Mouse (Mus musculus): Measurements from ENCODE around the gene Chit1. TPM values are rescaled to one million over a fixed set of nuclear protein-coding genes. Genes with fewer than 3 reads are reported as not detected.

Chit1 gene
- polyA plus RNA-seq, 1 experiment from 2014 or later, result not detected

DNA sequence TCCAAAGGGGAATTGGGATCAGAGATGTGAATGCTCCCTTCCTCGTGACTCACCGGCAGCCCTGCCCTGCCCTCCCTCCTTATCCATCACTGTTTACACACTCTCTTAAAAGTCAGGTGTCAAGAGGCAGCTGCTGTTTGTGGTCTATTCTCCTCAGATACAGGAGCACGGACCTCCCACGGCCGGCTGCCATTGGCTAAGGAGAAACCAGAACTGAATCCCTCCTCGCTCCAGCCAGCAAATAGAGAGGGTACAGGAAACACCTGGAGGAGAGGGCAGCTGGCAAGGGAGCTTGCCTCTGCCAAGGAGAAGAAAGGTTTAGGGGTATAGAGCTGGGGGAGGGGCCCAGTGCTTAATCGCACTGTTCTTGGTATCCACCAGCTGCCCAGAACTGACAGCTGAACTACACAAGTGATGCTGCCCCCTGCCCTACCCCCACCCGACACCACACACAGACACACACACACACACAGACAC lies 43.9 kb upstream of the Chit1 start:
- H3K27ac ChIP-seq (ENCODE audit: low read depth), result 0 out of 2 replicates have a peak overlapping the region, but pooled peaks have one; percentile 38
- no peak overlapping the region for H3K4me3 ChIP-seq (ENCODE audit: low read depth, low read length)
- no peaks in the 10 kb centered on the region for H3K27me3 ChIP-seq (replicated peaks; ENCODE audit: control insufficient read depth, insufficient read depth, low read length)
- ATAC-seq (replicated peaks; ENCODE audit: low FRiP score, low TSS enrichment, low read depth) (peak; percentile 80), DNase-seq (ENCODE audit: low spot score) (no peak)
- no peak overlapping the region for H3K9ac ChIP-seq (ENCODE audit: low read length)
- 5% methylated on average over 8 of the region's 8 CpGs for WGBS
- H3K4me2 ChIP-seq (ENCODE audit: low read length), result no peak overlapping the region
- peaks cover 69% of the 10 kb centered on the region for H3K4me1 ChIP-seq (replicated peaks; ENCODE audit: control insufficient read depth, insufficient read depth, low read length)
- H3K9me3 ChIP-seq (ENCODE audit: control insufficient read depth, low read length), result no peaks in the 10 kb centered on the region
- H3K36me3 ChIP-seq (ENCODE audit: control insufficient read depth, insufficient read depth, low read length), result no peaks in the 10 kb centered on the region

DNA sequence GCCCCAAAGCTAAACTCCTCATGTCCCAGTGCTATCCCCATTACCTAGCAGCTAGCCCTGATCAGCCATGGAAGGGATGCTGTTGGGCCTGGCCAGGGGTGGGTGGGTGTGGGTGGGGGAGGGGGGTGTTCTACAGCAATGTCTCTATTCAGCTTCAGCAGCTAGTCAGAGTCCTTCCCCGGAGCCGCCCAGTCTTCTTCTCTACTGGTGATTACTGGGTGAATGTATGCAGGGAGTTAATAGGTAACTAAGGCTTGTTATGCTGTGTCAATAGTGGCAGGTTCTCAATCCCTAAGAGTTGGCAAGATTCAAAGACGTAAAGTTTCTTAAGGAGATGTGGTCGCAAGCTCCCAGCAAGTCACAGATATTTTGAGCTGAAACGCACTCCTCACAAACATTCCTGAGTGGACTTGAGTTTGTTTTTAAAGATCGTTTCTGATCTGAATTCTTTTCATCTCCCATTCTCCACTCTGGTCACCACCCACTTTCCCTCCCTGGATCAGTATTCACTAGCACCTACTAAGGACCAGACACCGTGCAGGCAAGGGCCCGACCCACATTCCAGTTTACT lies 40.9 kb upstream of the Chit1 start:
- ATAC-seq (replicated peaks; ENCODE audit: low FRiP score, low TSS enrichment, low read depth), result peak; percentile 16; the same call in 1 of the 2 replicates
- peak overlapping the region; percentile 43 for H3K27ac ChIP-seq (ENCODE audit: low read depth)
- 52% methylated on average over 8 of the region's 8 CpGs for WGBS
- H3K9me3 ChIP-seq (ENCODE audit: control insufficient read depth, low read length), result no peaks in the 10 kb centered on the region
- peak overlapping the region; percentile 6; the same call in 1 of the 2 replicates for H3K4me2 ChIP-seq (ENCODE audit: low read length)
- H3K27me3 ChIP-seq (replicated peaks; ENCODE audit: control insufficient read depth, insufficient read depth, low read length), result no peaks in the 10 kb centered on the region
- DNase-seq (ENCODE audit: low spot score), result no peak
- H3K4me3 ChIP-seq (ENCODE audit: low read depth, low read length), result no peak overlapping the region
- H3K4me1 ChIP-seq (replicated peaks; ENCODE audit: control insufficient read depth, insufficient read depth, low read length), result peaks cover 46% of the 10 kb centered on the region
- H3K9ac ChIP-seq (ENCODE audit: low read length), result no peak overlapping the region
- peaks cover under 1% of the 10 kb centered on the region; the same call in 1 of the 2 replicates for H3K36me3 ChIP-seq (ENCODE audit: control insufficient read depth, insufficient read depth, low read length)

DNA sequence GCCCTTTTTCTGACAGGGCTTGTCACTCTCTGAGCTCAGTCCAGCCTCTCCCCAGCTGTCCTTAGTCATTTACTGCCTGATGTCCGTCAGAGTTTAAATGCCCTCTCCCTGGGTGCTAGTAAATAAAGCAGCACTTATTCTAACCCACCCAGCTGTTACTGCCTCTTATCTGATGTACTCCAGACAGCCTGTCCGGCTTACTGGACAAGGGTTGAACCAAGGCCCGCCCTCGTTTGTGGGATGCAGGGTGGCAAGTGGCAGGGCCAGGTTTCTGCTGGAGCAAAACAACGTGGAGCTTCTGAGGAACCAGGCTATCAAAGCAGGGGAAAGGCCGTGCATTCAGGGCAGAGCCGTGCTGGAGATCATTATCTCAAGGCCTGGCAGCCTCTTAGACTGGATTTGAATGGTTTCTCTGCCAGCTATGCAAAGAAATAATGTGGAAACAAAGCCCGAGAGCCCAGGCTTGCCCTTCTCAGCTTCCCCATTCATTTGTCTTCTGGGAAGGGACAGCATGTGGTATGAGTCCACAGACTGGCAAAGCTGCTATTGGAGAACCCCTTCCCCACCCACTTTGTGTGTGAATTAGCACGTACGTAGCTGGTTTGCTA lies 39.5 kb upstream of the Chit1 start:
- Histone ChIP-seq H3K36me3 (ENCODE audit: control insufficient read depth, insufficient read depth, low read length) (peaks cover 13% of the 10 kb centered on the region; the same call in 1 of the 2 replicates), H3K27me3 (replicated peaks; ENCODE audit: control insufficient read depth, insufficient read depth, low read length) (no peaks in the 10 kb centered on the region), H3K4me1 (replicated peaks; ENCODE audit: control insufficient read depth, insufficient read depth, low read length) (peaks cover 48% of the 10 kb centered on the region), H3K4me2 (ENCODE audit: low read length) (no peak overlapping the region), H3K9ac (ENCODE audit: low read length) (no peak overlapping the region), H3K27ac (ENCODE audit: low read depth) (peak overlapping the region; percentile 14; the same call in 1 of the 2 replicates), H3K4me3 (ENCODE audit: low read depth, low read length) (no peak overlapping the region), H3K9me3 (ENCODE audit: control insufficient read depth, low read length) (no peaks in the 10 kb centered on the region)
- 37% methylated on average over 10 of the region's 10 CpGs for WGBS
- DNase-seq (ENCODE audit: low spot score) (no peak), ATAC-seq (replicated peaks; ENCODE audit: low FRiP score, low TSS enrichment, low read depth) (no peak)

DNA sequence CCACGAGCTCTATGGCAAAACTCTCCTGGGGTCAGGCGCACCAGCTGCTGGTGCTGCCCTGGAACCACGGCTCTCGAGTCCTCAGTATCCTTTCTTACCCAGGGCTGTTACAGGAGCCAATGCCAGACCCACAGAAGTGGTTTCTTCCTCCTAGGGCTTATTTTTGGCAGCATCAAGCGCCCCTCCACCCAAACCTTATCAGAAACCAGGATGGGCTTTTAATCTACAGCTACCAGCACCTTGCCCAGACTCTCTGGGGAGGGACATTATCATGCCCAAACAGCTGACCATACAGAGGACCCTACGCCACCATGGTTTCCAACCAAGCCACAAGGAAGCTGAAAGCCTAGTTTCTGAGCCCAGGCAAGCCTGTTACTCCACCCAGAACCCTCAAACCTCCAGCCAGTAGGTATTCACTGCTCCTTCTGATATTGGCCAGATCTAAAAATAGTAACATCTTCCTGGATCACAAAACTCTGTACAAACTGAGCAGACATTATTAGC lies 37.9 kb upstream of the Chit1 start:
- 86% methylated on average over 6 of the region's 6 CpGs for WGBS
- Histone ChIP-seq H3K27me3 (replicated peaks; ENCODE audit: control insufficient read depth, insufficient read depth, low read length) (no peaks in the 10 kb centered on the region), H3K4me1 (replicated peaks; ENCODE audit: control insufficient read depth, insufficient read depth, low read length) (peaks cover 47% of the 10 kb centered on the region), H3K27ac (ENCODE audit: low read depth) (no peak overlapping the region), H3K9ac (ENCODE audit: low read length) (no peak overlapping the region), H3K4me2 (ENCODE audit: low read length) (no peak overlapping the region), H3K36me3 (ENCODE audit: control insufficient read depth, insufficient read depth, low read length) (peaks cover 21% of the 10 kb centered on the region; the same call in 1 of the 2 replicates), H3K4me3 (ENCODE audit: low read depth, low read length) (no peak overlapping the region), H3K9me3 (ENCODE audit: control insufficient read depth, low read length) (no peaks in the 10 kb centered on the region)
- no peak for ATAC-seq (replicated peaks; ENCODE audit: low FRiP score, low TSS enrichment, low read depth)
- no peak for DNase-seq (ENCODE audit: low spot score)

DNA sequence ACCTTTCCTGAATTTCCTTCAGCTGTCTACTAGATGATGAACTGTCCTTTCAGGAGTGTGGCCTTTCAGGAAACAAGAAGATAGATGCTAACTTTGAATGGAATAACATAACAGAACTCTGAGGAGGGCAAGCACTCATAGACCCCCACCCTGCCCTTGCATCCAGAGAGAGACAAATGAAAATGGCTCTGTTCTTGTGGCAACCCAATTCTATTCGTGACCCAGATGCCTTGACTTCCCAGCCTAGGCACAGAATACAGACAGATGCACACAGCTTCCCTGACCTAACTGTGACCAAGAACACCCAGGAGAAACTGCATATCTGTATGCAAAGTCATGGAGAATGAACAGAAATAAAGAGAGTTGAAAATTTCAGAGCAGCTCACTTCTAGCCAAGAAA lies 37.4 kb upstream of the Chit1 start:
- Histone ChIP-seq H3K4me2 (ENCODE audit: low read length) (no peak overlapping the region), H3K36me3 (ENCODE audit: control insufficient read depth, insufficient read depth, low read length) (peaks cover 21% of the 10 kb centered on the region; the same call in 1 of the 2 replicates), H3K9ac (ENCODE audit: low read length) (no peak overlapping the region), H3K9me3 (ENCODE audit: control insufficient read depth, low read length) (no peaks in the 10 kb centered on the region), H3K4me3 (ENCODE audit: low read depth, low read length) (no peak overlapping the region), H3K27me3 (replicated peaks; ENCODE audit: control insufficient read depth, insufficient read depth, low read length) (no peaks in the 10 kb centered on the region), H3K4me1 (replicated peaks; ENCODE audit: control insufficient read depth, insufficient read depth, low read length) (peaks cover 50% of the 10 kb centered on the region), H3K27ac (ENCODE audit: low read depth) (no peak overlapping the region)
- 68% methylated on average over 1 of the region's 1 CpGs for WGBS
- no peak for DNase-seq (ENCODE audit: low spot score)
- ATAC-seq (replicated peaks; ENCODE audit: low FRiP score, low TSS enrichment, low read depth), result no peak

DNA sequence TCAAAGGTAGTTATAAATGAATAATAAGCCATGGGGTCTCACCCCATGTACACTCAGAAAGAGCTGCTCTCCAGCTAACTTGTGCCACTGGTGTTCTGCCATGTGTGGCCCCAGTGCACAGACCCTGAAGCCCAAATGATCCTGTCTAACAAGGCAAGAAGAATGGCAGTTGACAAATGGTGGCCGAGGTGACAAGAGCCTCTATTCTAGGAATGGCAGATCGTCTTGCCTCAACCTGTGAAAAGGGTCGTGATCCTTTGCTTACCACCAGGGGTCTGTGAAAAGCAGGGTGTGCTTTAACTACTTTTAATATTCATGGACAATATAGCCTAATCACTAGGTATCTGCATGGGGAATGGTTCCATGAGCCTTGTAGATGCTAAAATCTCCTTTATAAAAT lies 36.9 kb upstream of the Chit1 start:
- 66% methylated on average over 3 of the region's 3 CpGs for WGBS
- DNase-seq (ENCODE audit: low spot score) (no peak), ATAC-seq (replicated peaks; ENCODE audit: low FRiP score, low TSS enrichment, low read depth) (no peak)
- H3K36me3 ChIP-seq (ENCODE audit: control insufficient read depth, insufficient read depth, low read length), result peaks cover 21% of the 10 kb centered on the region; the same call in 1 of the 2 replicates
- no peaks in the 10 kb centered on the region for H3K9me3 ChIP-seq (ENCODE audit: control insufficient read depth, low read length)
- no peak overlapping the region for H3K27ac ChIP-seq (ENCODE audit: low read depth)
- no peak overlapping the region for H3K4me2 ChIP-seq (ENCODE audit: low read length)
- no peaks in the 10 kb centered on the region for H3K27me3 ChIP-seq (replicated peaks; ENCODE audit: control insufficient read depth, insufficient read depth, low read length)
- H3K4me1 ChIP-seq (replicated peaks; ENCODE audit: control insufficient read depth, insufficient read depth, low read length), result peaks cover 50% of the 10 kb centered on the region
- no peak overlapping the region for H3K4me3 ChIP-seq (ENCODE audit: low read depth, low read length)
- no peak overlapping the region for H3K9ac ChIP-seq (ENCODE audit: low read length)

DNA sequence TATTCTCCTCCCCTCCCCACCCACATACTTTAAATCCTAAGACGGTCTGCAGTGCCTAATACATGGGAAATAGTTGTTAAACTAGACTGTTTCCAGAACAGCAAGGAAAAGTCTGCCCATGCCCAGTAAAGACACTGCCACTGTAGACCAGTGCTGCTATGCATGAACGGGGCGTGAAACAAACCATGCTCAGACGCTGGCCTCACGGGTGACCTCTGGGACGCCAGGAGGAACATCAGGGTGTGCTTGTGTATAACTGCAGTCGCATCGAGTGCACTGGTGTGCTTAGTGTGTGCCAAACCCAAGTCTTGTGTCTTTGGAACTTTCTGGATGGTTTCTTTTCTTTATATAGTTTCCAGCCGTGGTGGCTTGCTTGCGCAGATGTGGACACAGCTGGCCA lies 36.4 kb upstream of the Chit1 start:
- peaks cover 48% of the 10 kb centered on the region for H3K4me1 ChIP-seq (replicated peaks; ENCODE audit: control insufficient read depth, insufficient read depth, low read length)
- H3K4me2 ChIP-seq (ENCODE audit: low read length), result no peak overlapping the region
- 71% methylated on average over 10 of the region's 10 CpGs for WGBS
- ATAC-seq (replicated peaks; ENCODE audit: low FRiP score, low TSS enrichment, low read depth), result no peak
- no peak overlapping the region for H3K27ac ChIP-seq (ENCODE audit: low read depth)
- no peaks in the 10 kb centered on the region for H3K9me3 ChIP-seq (ENCODE audit: control insufficient read depth, low read length)
- no peak overlapping the region for H3K9ac ChIP-seq (ENCODE audit: low read length)
- no peaks in the 10 kb centered on the region for H3K27me3 ChIP-seq (replicated peaks; ENCODE audit: control insufficient read depth, insufficient read depth, low read length)
- no peak for DNase-seq (ENCODE audit: low spot score)
- H3K4me3 ChIP-seq (ENCODE audit: low read depth, low read length), result no peak overlapping the region
- peaks cover 21% of the 10 kb centered on the region; the same call in 1 of the 2 replicates for H3K36me3 ChIP-seq (ENCODE audit: control insufficient read depth, insufficient read depth, low read length)

DNA sequence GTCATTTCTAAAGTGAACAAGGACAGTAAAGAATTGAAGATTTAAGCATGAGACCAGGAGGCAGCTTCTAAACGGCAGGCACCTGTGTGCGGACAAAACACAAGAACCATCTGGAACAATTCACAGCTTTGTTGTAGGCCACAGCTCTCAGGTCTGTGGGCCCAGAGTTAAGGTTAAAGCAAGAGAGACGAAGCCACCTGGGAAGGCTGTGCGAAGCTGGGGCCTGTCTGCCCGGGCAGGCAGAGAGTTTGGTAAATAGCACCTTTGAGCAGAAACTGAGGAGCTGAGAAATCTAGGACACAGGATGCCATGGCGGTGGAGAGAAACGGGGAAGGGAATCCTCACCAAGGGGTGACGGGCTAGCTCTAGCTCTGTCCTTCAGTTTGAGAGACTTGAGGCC lies 35.5 kb upstream of the Chit1 start:
- Histone ChIP-seq H3K36me3 (ENCODE audit: control insufficient read depth, insufficient read depth, low read length) (peaks cover 21% of the 10 kb centered on the region; the same call in 1 of the 2 replicates), H3K4me1 (replicated peaks; ENCODE audit: control insufficient read depth, insufficient read depth, low read length) (peaks cover 46% of the 10 kb centered on the region), H3K9ac (ENCODE audit: low read length) (no peak overlapping the region), H3K27ac (ENCODE audit: low read depth) (no peak overlapping the region), H3K4me3 (ENCODE audit: low read depth, low read length) (no peak overlapping the region), H3K27me3 (replicated peaks; ENCODE audit: control insufficient read depth, insufficient read depth, low read length) (no peaks in the 10 kb centered on the region), H3K9me3 (ENCODE audit: control insufficient read depth, low read length) (no peaks in the 10 kb centered on the region), H3K4me2 (ENCODE audit: low read length) (peak overlapping the region; percentile 70)
- DNase-seq (ENCODE audit: low spot score) (no peak), ATAC-seq (replicated peaks; ENCODE audit: low FRiP score, low TSS enrichment, low read depth) (no peak)
- 86% methylated on average over 8 of the region's 8 CpGs for WGBS

Measured in intestine, embryonic 14.5 days (tissue).